Mouse (Mus musculus): Measurements from ENCODE around the gene Ttyh3.

The Ttyh3 gene

DNA sequence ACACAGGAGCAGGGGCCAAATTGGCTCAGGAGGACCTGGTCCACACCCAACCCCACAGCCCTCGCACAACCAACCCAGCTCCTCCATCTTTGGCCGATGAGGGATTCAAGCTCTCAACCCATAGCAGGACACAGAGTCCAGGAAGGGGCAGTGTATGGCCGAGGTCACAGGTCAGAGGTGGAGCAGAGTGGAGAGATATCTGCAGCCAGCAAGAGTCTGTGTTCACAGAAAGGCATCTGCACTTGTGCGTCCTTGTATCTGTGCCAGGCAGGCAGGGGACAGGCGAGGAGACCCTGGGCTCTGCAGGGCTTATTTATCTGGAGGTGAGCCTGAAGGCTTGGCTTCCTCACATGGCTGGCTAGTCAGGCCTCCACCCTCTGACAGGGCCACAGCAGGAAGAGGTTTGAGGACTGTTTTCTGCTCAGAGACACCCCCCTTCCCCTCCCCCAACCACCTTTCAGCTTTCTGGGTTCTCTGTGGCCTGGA, 73.4 kb downstream of the Ttyh3 start:
- DNase-seq (ENCODE audit: low read depth, low spot score) = no peak

DNA sequence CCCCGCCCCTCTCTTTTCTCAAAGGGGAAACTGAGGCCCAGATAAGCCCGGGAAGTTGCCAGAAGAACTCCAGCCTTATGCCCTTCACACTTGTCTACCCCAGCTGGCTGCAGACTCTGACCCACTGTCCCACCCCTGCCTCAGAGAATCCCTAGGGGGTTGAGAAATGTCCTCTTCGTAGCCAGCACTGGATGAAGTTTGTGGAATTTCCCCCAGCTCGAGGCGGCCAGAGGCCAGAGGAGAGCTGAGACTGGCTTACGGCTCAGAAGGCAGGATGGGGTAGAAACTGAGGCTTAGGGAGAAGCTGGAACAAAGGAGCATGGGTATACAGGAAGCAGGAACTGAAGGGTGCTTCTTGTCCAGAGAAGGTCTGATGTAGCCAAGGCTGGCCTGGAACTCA, 76.2 kb downstream of the Ttyh3 start:
- no peak for DNase-seq (ENCODE audit: low read depth, low spot score)

DNA sequence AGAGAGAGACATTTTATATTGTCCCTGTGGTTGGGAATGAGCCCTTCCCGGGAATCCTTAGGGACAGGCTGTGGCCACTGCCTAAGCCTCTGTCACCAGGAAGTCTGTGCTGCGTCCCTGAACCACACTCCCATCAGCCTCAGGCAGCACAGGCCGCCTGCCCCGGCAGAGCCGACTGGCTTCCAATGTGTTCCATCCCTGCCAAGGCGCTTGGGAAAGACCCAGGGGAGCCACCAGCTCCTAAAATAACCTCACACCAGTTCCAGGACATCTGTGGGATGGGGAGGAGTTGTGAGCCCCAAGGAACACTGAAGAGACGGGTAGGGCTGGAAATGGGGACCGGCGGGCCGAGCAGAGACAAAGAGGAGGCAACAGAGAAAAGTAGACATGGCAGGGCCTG, 77.2 kb downstream of the Ttyh3 start:
- no peak for DNase-seq (ENCODE audit: low read depth, low spot score)

DNA sequence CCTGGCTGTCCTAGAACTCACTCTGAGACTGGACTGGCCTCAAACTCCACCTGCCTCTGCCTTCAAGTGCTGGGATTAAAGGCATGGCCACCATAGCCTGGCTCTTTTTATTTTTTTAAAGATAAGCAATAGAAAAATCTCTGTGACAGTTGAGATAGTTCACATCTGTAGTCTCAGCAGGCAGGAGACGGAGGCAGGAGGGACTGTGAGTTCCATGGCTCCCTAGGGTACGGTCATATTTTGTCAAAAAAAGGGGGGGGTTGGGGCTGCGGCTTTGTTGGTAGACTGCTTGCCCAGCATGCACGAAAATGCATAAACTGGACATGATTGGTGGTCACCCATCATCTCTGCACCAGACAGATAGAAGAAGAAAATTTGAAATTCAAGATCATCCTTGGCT, 77.6 kb downstream of the Ttyh3 start:
- no peak for DNase-seq (ENCODE audit: low read depth, low spot score)

Data from retina, adult 2 months (tissue).